Mouse (Mus musculus): ENCODE data around the gene Gm14391.
A peak's percentile ranks its signal among the peaks of the same experiment; 100 is the strongest.
"Not testable (repeated sequence)": the region's sequence is repeated elsewhere in the genome, so short reads cannot be mapped to it uniquely, and the experiment has no call there.

Gm14391 gene

GRCm38 (mm10) chr2:175206732-175207131 lies at the start of gene Gm14391:
TSS of gene Gm14391 (minus strand) at chr2:175206917.
- not testable (repeated sequence) for DNase-seq (ENCODE audit: extremely low read depth, insufficient read length, low spot score)

GRCm38 (mm10) chr2:175179008-175179407 lies 27.7 kb downstream of the Gm14391 start:
- DNase-seq (ENCODE audit: extremely low read depth, insufficient read length, low spot score), result not testable (repeated sequence)

GRCm38 (mm10) chr2:175176312-175176711 lies 30.4 kb downstream of the Gm14391 start:
- peak; percentile 18 for DNase-seq (ENCODE audit: extremely low read depth, insufficient read length, low spot score)

GRCm38 (mm10) chr2:175175401-175176180 lies 31.1 kb downstream of the Gm14391 start, which contains the start of gene Gm14443:
TSS of gene Gm14443 (minus strand) at chr2:175175871.
- DNase-seq (ENCODE audit: extremely low read depth, insufficient read length, low spot score), result peak; percentile 86

- not testable (repeated sequence) for DNase-seq (ENCODE audit: extremely low read depth, insufficient read length, low spot score)
Measured at GRCm38 (mm10) chr2:175174058-175174457, 32.7 kb downstream of the Gm14391 start.

GRCm38 (mm10) chr2:175172906-175173595 lies 33.7 kb downstream of the Gm14391 start:
- DNase-seq (ENCODE audit: extremely low read depth, insufficient read length, low spot score), result not testable (repeated sequence)

- DNase-seq (ENCODE audit: extremely low read depth, insufficient read length, low spot score), result no peak
Measured at GRCm38 (mm10) chr2:175172123-175172522, 34.6 kb downstream of the Gm14391 start.

- not testable (repeated sequence) for DNase-seq (ENCODE audit: extremely low read depth, insufficient read length, low spot score)
Measured at GRCm38 (mm10) chr2:175166870-175167269, 39.8 kb downstream of the Gm14391 start.

- not testable (repeated sequence) for DNase-seq (ENCODE audit: extremely low read depth, insufficient read length, low spot score)
Measured at GRCm38 (mm10) chr2:175165110-175165509, 41.6 kb downstream of the Gm14391 start.

GRCm38 (mm10) chr2:175161438-175161837 lies 45.3 kb downstream of the Gm14391 start:
- DNase-seq (ENCODE audit: extremely low read depth, insufficient read length, low spot score), result not testable (repeated sequence)

- no peak for DNase-seq (ENCODE audit: extremely low read depth, insufficient read length, low spot score)
Measured at GRCm38 (mm10) chr2:175158642-175159041, 48.1 kb downstream of the Gm14391 start.

- no peak for DNase-seq (ENCODE audit: extremely low read depth, insufficient read length, low spot score)
Measured at GRCm38 (mm10) chr2:175156696-175157095, 50.0 kb downstream of the Gm14391 start.

GRCm38 (mm10) chr2:175141993-175142295 lies 64.8 kb downstream of the Gm14391 start, which contains the start of gene Gm14399:
TSS of gene Gm14399 (minus strand) at chr2:175142012.
- DNase-seq (ENCODE audit: extremely low read depth, insufficient read length, low spot score), result not testable (repeated sequence)

GRCm38 (mm10) chr2:175141118-175141992 lies 65.4 kb downstream of the Gm14391 start:
- DNase-seq (ENCODE audit: extremely low read depth, insufficient read length, low spot score), result peak; percentile 20
